Mouse (Mus musculus) kidney, embryonic 15.5 days (tissue): ENCODE measurements around the gene Erbin. TPM values are rescaled to one million over a fixed set of nuclear protein-coding genes. Genes with fewer than 3 reads are reported as not detected.

ENCODE experiments used
- ATAC-seq: fragments of 200-750 bp; cut with Nextera tagmentation; replicated peaks from 2 replicates; pipeline ENCODE4 v1.8.0; 2017; ENCODE audit warnings: moderate TSS enrichment; ENCODE audit not compliant: low FRiP score
- H3K27ac ChIP-seq: fragments of 300-500 bp; sonication (generic); 2 replicates; pipeline ENCODE4 v1.5.1; 2015; ENCODE audit warnings: mild to moderate bottlenecking, inconsistent platforms
- H3K27me3 ChIP-seq: fragments of 300-500 bp; sonication (generic); 2 replicates; pipeline ENCODE4 v1.6.1; 2015; ENCODE audit warnings: inconsistent platforms
- H3K36me3 ChIP-seq: fragments of 300-500 bp; sonication (generic); 2 replicates; pipeline ENCODE4 v1.6.1; 2015; ENCODE audit warnings: inconsistent platforms
- H3K4me1 ChIP-seq: fragments of 300-500 bp; sonication (generic); 2 replicates; pipeline ENCODE4 v1.6.1; 2015; ENCODE audit warnings: inconsistent platforms
- H3K4me2 ChIP-seq: fragments of 300-500 bp; sonication (generic); 2 replicates; pipeline ENCODE4 v1.6.1; 2015; ENCODE audit warnings: moderate library complexity, mild to moderate bottlenecking, inconsistent platforms
- H3K4me3 ChIP-seq: fragments of 300-500 bp; sonication (generic); replicated peaks from 2 replicates; pipeline ENCODE4 v1.5.1; 2015; ENCODE audit warnings: mild to moderate bottlenecking, inconsistent platforms
- H3K9ac ChIP-seq: fragments of 300-500 bp; sonication (generic); 2 replicates; pipeline ENCODE4 v1.6.1; 2015; ENCODE audit warnings: mild to moderate bottlenecking, inconsistent platforms
- H3K9me3 ChIP-seq: fragments of 300-500 bp; sonication (generic); replicated peaks from 2 replicates; pipeline ENCODE4 v1.6.1; 2016; ENCODE audit warnings: inconsistent platforms
- WGBS: fragments of 180-500 bp; shearing (Covaris S2); methylation state at CpG from one replicate; pipeline ENCODE4 v1.1.7; 2015; ENCODE audit warnings: mixed read lengths; 5-methylcytosine and 5-hydroxymethylcytosine counted together
- polyA plus RNA-seq: library from polyadenylated mRNA; unstranded; fragments of >200 nt; fragmentation: Nextera tagmentation; extraction: Ambion mirVana; gene quantifications from 2 replicates; pipeline ENCODE4 v1.2.1, GENCODE M21; 2015

Gene Erbin
- 17.9 and 19.4 TPM in 2 replicates for polyA plus RNA-seq

GRCm38 (mm10) chr13:103920261-103920932 lies at the start of gene Erbin:
Erbin (minus strand) TSS chr13:103920514.
- Histone ChIP-seq H3K9me3 (no peaks in the 10 kb centered on the region), H3K36me3 (no peaks in the 10 kb centered on the region), H3K4me1 (peaks cover 35% of the 10 kb centered on the region), H3K4me3 (peak within 1 kb of the TSS; percentile 63), H3K27ac (peak within 1 kb of the TSS; percentile 100), H3K27me3 (no peaks in the 10 kb centered on the region), H3K4me2 (peak within 1 kb of the TSS; percentile 89), H3K9ac (peak within 1 kb of the TSS; percentile 94)
- ATAC-seq: peak; percentile 74
- WGBS: under 1% methylated on average over 66 of the region's 93 CpGs

- no peaks in the 10 kb centered on the region for H3K27me3 ChIP-seq
- no peak overlapping the region for H3K4me3 ChIP-seq
- no peak overlapping the region for H3K9ac ChIP-seq
- H3K27ac ChIP-seq: no peak overlapping the region
- no peaks in the 10 kb centered on the region for H3K36me3 ChIP-seq
- peaks cover 10% of the 10 kb centered on the region; the same call in 1 of the 2 replicates for H3K4me1 ChIP-seq
- 59% methylated on average over 6 of the region's 6 CpGs for WGBS
- H3K4me2 ChIP-seq: no peak overlapping the region
- H3K9me3 ChIP-seq: no peaks in the 10 kb centered on the region
- no peak for ATAC-seq
Observed at GRCm38 (mm10) chr13:103969912-103970311, 49.6 kb upstream of the Erbin start.

DNA sequence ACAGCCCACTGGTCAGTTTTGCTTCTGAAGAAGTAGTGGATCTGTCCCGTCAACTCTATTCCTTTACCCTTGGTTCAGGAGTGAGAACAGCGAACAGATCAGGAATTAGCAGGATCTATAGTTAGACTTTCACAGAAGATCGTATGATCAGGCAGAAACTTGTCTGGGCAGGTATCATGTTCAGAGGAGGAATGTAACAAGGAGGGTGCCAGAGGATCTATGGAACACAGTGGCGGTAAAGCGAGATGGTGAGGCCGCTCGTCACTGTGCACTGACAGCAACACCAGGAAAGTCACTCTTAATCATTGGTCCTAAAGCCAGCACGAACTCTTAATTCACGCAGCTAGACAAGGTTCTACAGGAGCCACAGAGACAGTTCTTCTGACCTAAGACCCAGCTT lies 47.7 kb upstream of the Erbin start:
- no peak overlapping the region for H3K9ac ChIP-seq
- ATAC-seq: no peak
- H3K27me3 ChIP-seq: no peaks in the 10 kb centered on the region
- H3K27ac ChIP-seq: no peak overlapping the region
- no peaks in the 10 kb centered on the region for H3K9me3 ChIP-seq
- H3K4me3 ChIP-seq: no peak overlapping the region
- no peak overlapping the region for H3K4me2 ChIP-seq
- H3K36me3 ChIP-seq: no peaks in the 10 kb centered on the region
- H3K4me1 ChIP-seq: 0 out of 2 replicates have a peak, but pooled peaks cover 8% of the 10 kb centered on the region
- WGBS: 79% methylated on average over 9 of the region's 9 CpGs

DNA sequence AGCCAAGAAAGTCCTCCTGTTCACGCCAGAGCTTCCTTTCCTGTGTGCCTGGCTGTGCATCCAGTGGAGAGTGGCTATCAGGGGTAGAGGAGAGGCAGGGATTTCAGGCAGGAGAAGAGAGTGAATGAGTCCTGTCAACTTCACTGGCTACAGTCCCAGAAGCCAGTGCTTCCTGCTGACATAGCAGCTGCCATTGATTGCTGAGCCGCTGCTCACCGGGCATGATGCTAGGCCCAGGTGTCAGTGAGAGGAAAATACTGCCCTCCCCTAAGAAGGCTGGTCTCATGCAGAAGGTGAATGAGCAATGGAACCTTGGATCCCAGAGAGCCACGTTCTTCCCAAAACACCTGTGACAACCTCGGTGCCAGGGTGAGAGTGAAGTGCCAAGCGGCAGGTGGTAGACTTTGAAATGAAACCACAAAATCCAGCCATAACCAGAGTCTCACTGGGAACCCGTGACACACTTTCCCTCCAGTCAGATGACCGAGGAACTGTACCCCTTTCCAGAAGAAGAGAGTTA lies 46.4 kb upstream of the Erbin start:
- Histone ChIP-seq H3K27me3 (no peaks in the 10 kb centered on the region), H3K9me3 (no peaks in the 10 kb centered on the region), H3K4me3 (no peak overlapping the region), H3K4me1 (0 out of 2 replicates have a peak, but pooled peaks cover 8% of the 10 kb centered on the region), H3K27ac (no peak overlapping the region), H3K9ac (no peak overlapping the region), H3K36me3 (no peaks in the 10 kb centered on the region), H3K4me2 (no peak overlapping the region)
- WGBS: 84% methylated on average over 8 of the region's 8 CpGs
- ATAC-seq: no peak

GRCm38 (mm10) chr13:103965187-103965586 lies 44.9 kb upstream of the Erbin start:
- no peaks in the 10 kb centered on the region for H3K27me3 ChIP-seq
- WGBS: 93% methylated on average over 2 of the region's 2 CpGs
- no peak for ATAC-seq

GRCm38 (mm10) chr13:103963094-103963493 lies 42.8 kb upstream of the Erbin start:
- WGBS: 61% methylated on average over 2 of the region's 2 CpGs
- no peaks in the 10 kb centered on the region for H3K27me3 ChIP-seq
- no peak overlapping the region for H3K9ac ChIP-seq
- ATAC-seq: no peak
- no peak overlapping the region for H3K4me3 ChIP-seq
- H3K9me3 ChIP-seq: no peaks in the 10 kb centered on the region
- H3K36me3 ChIP-seq: no peaks in the 10 kb centered on the region
- H3K4me2 ChIP-seq: no peak overlapping the region
- H3K27ac ChIP-seq: no peak overlapping the region
- peaks cover 3% of the 10 kb centered on the region; the same call in 1 of the 2 replicates for H3K4me1 ChIP-seq

More at GRCm38 (mm10) chr13:103965187-103965586, 44.9 kb upstream of the Erbin start:
- Histone ChIP-seq H3K9me3 (no peaks in the 10 kb centered on the region), H3K4me2 (no peak overlapping the region), H3K4me3 (no peak overlapping the region), H3K4me1 (0 out of 2 replicates have a peak, but pooled peaks cover 3% of the 10 kb centered on the region), H3K27ac (no peak overlapping the region), H3K36me3 (no peaks in the 10 kb centered on the region), H3K9ac (no peak overlapping the region)

DNA sequence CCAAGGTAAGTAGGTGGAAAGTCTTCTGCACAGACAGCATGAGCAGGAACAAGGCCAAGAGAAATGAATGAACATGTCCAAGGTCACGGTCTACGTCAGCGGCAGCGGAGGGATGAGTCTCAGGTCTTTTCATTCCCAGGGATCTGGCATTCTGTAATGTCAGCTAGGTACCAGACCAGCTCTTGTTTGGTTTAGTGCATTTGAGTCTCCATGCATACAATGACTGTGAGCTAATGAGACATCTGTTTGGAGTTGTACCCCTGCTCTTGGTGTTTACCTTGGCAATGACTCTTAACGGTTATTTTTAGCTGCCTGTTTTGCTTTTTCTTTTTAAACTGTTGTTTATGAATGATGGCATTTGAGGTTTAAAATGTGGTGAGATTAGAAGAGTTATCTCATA lies 39.5 kb upstream of the Erbin start:
- ATAC-seq: no peak
- WGBS: 56% methylated on average over 5 of the region's 5 CpGs

DNA sequence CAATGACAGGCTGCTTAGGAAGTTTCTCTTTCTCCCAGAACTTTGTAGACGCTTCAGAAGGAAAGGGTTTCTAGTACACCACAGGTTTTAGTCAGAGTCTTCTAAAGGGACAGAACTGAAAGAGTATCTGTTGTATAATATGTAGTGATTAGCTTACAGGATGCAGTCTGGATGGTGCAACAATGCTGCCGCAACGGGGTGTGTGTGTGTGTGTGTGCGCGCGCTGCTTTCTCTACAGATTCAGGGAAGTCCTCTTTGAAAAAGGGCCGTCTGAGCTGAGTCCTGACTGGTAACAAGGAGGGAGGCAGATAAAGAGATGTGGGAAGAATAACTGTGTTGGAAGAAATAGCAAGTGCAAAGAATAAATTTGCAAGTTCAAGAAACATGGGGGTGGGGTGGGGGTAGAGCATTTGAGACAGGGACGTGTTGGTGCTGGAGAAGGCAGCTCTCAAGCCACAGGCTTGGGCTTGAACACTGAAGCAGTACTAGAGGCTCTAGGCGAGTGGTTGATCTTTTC lies 38.4 kb upstream of the Erbin start:
- no peak overlapping the region for H3K9ac ChIP-seq
- H3K27ac ChIP-seq: no peak overlapping the region
- no peak for ATAC-seq
- H3K36me3 ChIP-seq: no peaks in the 10 kb centered on the region
- no peak overlapping the region for H3K4me3 ChIP-seq
- peaks cover 7% of the 10 kb centered on the region for H3K4me1 ChIP-seq
- WGBS: 83% methylated on average over 9 of the region's 9 CpGs
- no peaks in the 10 kb centered on the region for H3K9me3 ChIP-seq
- no peaks in the 10 kb centered on the region for H3K27me3 ChIP-seq
- no peak overlapping the region for H3K4me2 ChIP-seq

More for the DNA sequence above, 39.5 kb upstream of the Erbin start:
- H3K9ac ChIP-seq: no peak overlapping the region
- H3K4me3 ChIP-seq: no peak overlapping the region
- no peak overlapping the region for H3K27ac ChIP-seq
- H3K4me1 ChIP-seq: peaks cover 7% of the 10 kb centered on the region
- H3K36me3 ChIP-seq: no peaks in the 10 kb centered on the region
- no peaks in the 10 kb centered on the region for H3K27me3 ChIP-seq
- no peaks in the 10 kb centered on the region for H3K9me3 ChIP-seq
- no peak overlapping the region; the same call in 1 of the 2 replicates for H3K4me2 ChIP-seq

GRCm38 (mm10) chr13:103957175-103957940 lies 37.0 kb upstream of the Erbin start:
- no peak overlapping the region for H3K27ac ChIP-seq
- no peaks in the 10 kb centered on the region for H3K36me3 ChIP-seq
- peak; percentile 52; the same call in 1 of the 2 replicates for ATAC-seq
- H3K9ac ChIP-seq: no peak overlapping the region
- no peaks in the 10 kb centered on the region for H3K9me3 ChIP-seq
- H3K4me2 ChIP-seq: no peak overlapping the region
- WGBS: 30% methylated on average over 8 of the region's 8 CpGs
- peaks cover 7% of the 10 kb centered on the region for H3K4me1 ChIP-seq
- no peak overlapping the region for H3K4me3 ChIP-seq
- H3K27me3 ChIP-seq: no peaks in the 10 kb centered on the region

DNA sequence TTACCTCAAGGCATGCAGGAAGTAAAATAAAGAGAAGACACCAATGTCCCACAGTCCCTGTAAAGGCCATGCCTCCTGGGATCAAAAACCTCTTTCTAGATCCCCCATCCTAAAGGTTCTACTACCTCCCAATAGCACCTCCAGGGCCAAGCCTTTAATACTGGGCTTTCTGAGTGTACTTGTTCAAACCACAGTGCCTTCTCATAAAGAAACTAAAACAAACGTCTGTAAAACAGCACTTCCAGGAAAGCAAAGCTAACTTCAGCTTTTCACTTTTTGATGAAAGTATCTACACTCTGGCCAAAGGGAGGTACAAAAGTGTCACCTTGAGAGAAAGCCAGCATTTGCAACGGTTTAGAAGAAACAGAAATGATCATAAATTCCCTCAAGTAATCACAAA lies 35.3 kb upstream of the Erbin start:
- no peak overlapping the region for H3K27ac ChIP-seq
- H3K9me3 ChIP-seq: no peaks in the 10 kb centered on the region
- H3K4me1 ChIP-seq: peaks cover 7% of the 10 kb centered on the region
- ATAC-seq: no peak
- H3K36me3 ChIP-seq: no peaks in the 10 kb centered on the region
- WGBS: 50% methylated on average over 2 of the region's 2 CpGs
- no peak overlapping the region for H3K4me3 ChIP-seq
- no peak overlapping the region for H3K4me2 ChIP-seq
- H3K9ac ChIP-seq: no peak overlapping the region
- H3K27me3 ChIP-seq: no peaks in the 10 kb centered on the region

DNA sequence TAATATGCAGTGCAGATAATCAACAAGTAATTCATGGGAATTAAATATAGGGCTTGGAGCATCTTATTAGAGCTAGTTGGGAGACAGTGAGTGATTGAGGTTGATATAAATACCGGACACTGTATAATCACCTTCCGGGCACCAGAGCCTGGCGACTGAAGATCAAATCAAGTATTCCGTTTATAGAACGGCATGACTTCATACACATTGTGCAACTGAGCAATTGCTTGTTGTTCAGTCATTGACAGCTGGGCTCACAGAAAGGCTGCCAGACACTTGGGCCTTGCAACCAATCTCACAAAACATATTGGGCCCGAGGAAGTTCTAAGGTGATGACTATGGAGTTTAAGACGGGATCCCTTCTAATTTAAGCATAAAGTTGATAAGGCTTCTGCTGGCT lies 31.1 kb upstream of the Erbin start:
- Histone ChIP-seq H3K4me2 (no peak overlapping the region), H3K4me3 (no peak overlapping the region), H3K9me3 (no peaks in the 10 kb centered on the region), H3K9ac (no peak overlapping the region), H3K4me1 (no peaks in the 10 kb centered on the region), H3K27me3 (no peaks in the 10 kb centered on the region), H3K27ac (no peak overlapping the region), H3K36me3 (no peaks in the 10 kb centered on the region)
- 88% methylated on average over 7 of the region's 7 CpGs for WGBS
- ATAC-seq: no peak

GRCm38 (mm10) chr13:103940796-103941195 lies 20.5 kb upstream of the Erbin start:
- H3K4me1 ChIP-seq: no peaks in the 10 kb centered on the region
- H3K9ac ChIP-seq: no peak overlapping the region
- no peaks in the 10 kb centered on the region for H3K36me3 ChIP-seq
- WGBS: 51% methylated on average over 2 of the region's 2 CpGs
- H3K27me3 ChIP-seq: no peaks in the 10 kb centered on the region
- H3K9me3 ChIP-seq: no peaks in the 10 kb centered on the region
- 0 out of 2 replicates have a peak, but pooled peaks have one; percentile 54 for ATAC-seq
- no peak overlapping the region for H3K27ac ChIP-seq
- H3K4me3 ChIP-seq: no peak overlapping the region
- H3K4me2 ChIP-seq: no peak overlapping the region
